Mouse (Mus musculus) E14TG2a.4 (cell line): ENCODE measurements around the gene Gm20388.

Experiments
- CTCF ChIP-seq: conservative IDR thresholded peaks from 2 replicates; pipeline ENCODE4 v1.5.1; 2014; ENCODE audit warnings: low read length
- NANOG ChIP-seq: IDR thresholded peaks from 2 replicates; pipeline ENCODE4 v1.6.1; 2014; ENCODE audit warnings: borderline replicate concordance, low read length, mixed read lengths
- POU5F1 ChIP-seq: IDR thresholded peaks from 2 replicates; pipeline ENCODE4 v1.6.1; 2014; ENCODE audit warnings: low read length, borderline replicate concordance

GRCm38 (mm10) chr8:120414216-120414615, 503.6 kb downstream of the Gm20388 start:
- TF ChIP-seq POU5F1 (no peak), CTCF (no peak), NANOG (no peak)
